Mouse (Mus musculus): Measurements from ENCODE around the gene Cdc42se2. TPM values are rescaled to one million over a fixed set of nuclear protein-coding genes. Genes with fewer than 3 reads are reported as not detected.

Cdc42se2 gene
- total RNA-seq, 1 experiment, result 53.8 TPM

DNA sequence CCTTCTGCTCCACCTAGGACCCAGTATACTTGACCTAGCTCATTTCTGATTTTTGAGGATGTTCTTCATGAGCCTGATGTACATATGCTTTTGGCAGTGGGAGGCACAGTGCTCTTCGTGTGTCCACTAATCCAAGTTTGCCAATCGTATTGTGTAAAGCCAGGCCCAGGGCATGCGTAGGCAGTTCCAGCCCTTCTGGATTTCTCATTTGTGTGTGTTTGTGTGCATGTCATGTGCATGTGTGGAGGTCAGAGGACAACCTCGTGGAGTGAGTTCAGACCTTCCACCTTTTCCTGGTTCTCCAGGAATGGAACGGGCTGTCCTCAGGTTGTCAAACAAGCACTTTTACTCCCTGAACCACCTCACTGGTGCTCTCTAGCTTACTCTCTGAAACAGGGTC lies 22.1 kb upstream of the Cdc42se2 start:
- H3K4me1 ChIP-seq (ENCODE audit: control insufficient read depth in 2 of 2, insufficient read depth in 2 of 2, low read length in 2 of 2, poor library complexity in 1 of 2), result peaks cover 0 to 2% of the 10 kb centered on the region in 2 experiments; a peak in 1 of 4 replicates

DNA sequence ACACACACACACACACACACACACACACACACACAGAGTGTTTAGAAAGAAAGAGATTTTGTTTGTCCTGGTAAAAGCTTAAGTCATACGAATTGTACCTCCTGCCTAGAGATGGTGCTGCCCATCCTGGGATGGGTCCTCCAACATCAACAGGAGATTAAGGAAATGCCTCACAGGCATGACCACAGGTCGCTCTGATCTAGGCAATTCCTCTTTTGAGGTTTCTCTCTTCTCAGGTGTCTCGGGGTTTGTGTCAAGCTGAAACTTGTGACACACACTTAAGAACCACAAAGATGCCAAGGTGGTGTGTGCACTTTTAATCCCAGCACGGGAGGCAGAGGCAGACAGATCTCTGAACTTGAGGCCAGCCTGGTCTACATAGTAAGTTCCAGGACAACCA lies 20.7 kb upstream of the Cdc42se2 start:
- no peak for DNase-seq (ENCODE audit: low read depth, low spot score)
- no peaks in the 10 kb centered on the region for H3K36me3 ChIP-seq (ENCODE audit: control insufficient read depth, insufficient read depth, low read length, poor library complexity, severe bottlenecking)
- no peak overlapping the region for H3K27ac ChIP-seq (ENCODE audit: insufficient read depth, low read depth, low read length, poor library complexity, severe bottlenecking)
- TF ChIP-seq MAFK (IDR thresholded peaks at IDR 0.05; ENCODE audit: insufficient read depth, low read depth, low read length) (no peak), HCFC1 (IDR thresholded peaks at IDR 0.05; ENCODE audit: borderline replicate concordance, insufficient read depth, low read length) (no peak), ZC3H11A (IDR thresholded peaks at IDR 0.05; ENCODE audit: borderline replicate concordance, low read depth, low read length) (no peak), CHD2 (IDR thresholded peaks at IDR 0.05; ENCODE audit: low read depth, low read length) (no peak), ZNF384 (IDR thresholded peaks at IDR 0.05; ENCODE audit: low read depth, low read length) (no peak)
- H3K9ac ChIP-seq (ENCODE audit: insufficient read depth, low read depth, low read length, poor library complexity, severe bottlenecking), result no peak overlapping the region
- H3K4me3 ChIP-seq (ENCODE audit: insufficient read depth in 1 of 2, low read depth in 1 of 2, low read length in 2 of 2, poor library complexity in 1 of 2, severe bottlenecking in 1 of 2), result no peak overlapping the region
- in situ Hi-C loops (cut with MboI; ENCODE audit: low sequenced_read_pairs in 2 of 2, unreplicated experiment in 2 of 2), result no loop called here
- H3K4me1 ChIP-seq (ENCODE audit: control insufficient read depth in 2 of 2, insufficient read depth in 2 of 2, low read length in 2 of 2, poor library complexity in 1 of 2), result peaks cover 0 to 2% of the 10 kb centered on the region in 2 experiments; a peak in 1 of 4 replicates
- no peaks in the 10 kb centered on the region for H3K9me3 ChIP-seq (ENCODE audit: control insufficient read depth, insufficient read depth, low read depth, low read length)

More for the DNA sequence above, 22.1 kb upstream of the Cdc42se2 start:
- no peak overlapping the region for H3K4me3 ChIP-seq (ENCODE audit: insufficient read depth in 1 of 2, low read depth in 1 of 2, low read length in 2 of 2, poor library complexity in 1 of 2, severe bottlenecking in 1 of 2)
- H3K9me3 ChIP-seq (ENCODE audit: control insufficient read depth, insufficient read depth, low read depth, low read length), result no peaks in the 10 kb centered on the region
- H3K36me3 ChIP-seq (ENCODE audit: control insufficient read depth, insufficient read depth, low read length, poor library complexity, severe bottlenecking), result no peaks in the 10 kb centered on the region
- no peak overlapping the region for H3K27ac ChIP-seq (ENCODE audit: insufficient read depth, low read depth, low read length, poor library complexity, severe bottlenecking)
- TF ChIP-seq HCFC1 (IDR thresholded peaks at IDR 0.05; ENCODE audit: borderline replicate concordance, insufficient read depth, low read length), result no peak
- TF ChIP-seq ZC3H11A (IDR thresholded peaks at IDR 0.05; ENCODE audit: borderline replicate concordance, low read depth, low read length), result no peak
- TF ChIP-seq ZNF384 (IDR thresholded peaks at IDR 0.05; ENCODE audit: low read depth, low read length), result no peak
- TF ChIP-seq MAFK (IDR thresholded peaks at IDR 0.05; ENCODE audit: insufficient read depth, low read depth, low read length), result no peak
- no peak for TF ChIP-seq CHD2 (IDR thresholded peaks at IDR 0.05; ENCODE audit: low read depth, low read length)
- in situ Hi-C loops (cut with MboI; ENCODE audit: low sequenced_read_pairs in 2 of 2, unreplicated experiment in 2 of 2), result no loop called here
- no peak for DNase-seq (ENCODE audit: low read depth, low spot score)
- no peak overlapping the region for H3K9ac ChIP-seq (ENCODE audit: insufficient read depth, low read depth, low read length, poor library complexity, severe bottlenecking)

DNA sequence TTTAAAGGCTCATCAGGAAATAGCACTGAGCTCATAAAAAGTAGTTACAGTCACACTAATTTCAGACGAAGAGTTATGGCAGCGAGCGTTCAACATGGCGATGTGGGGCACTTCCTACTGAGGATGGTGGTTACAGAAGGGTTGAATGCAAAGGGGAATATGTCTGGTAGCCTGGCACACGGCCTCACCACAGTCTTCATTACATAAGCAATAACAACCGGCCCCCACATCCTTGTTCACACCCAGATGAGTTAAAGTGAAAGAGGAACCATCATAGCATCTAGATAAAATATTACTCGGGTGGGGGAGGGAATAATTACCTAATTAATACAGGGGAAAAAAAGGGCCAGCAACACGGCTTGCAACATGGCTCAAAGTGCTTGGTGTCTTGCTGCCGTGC lies 20.2 kb upstream of the Cdc42se2 start:
- no peak for TF ChIP-seq CHD2 (IDR thresholded peaks at IDR 0.05; ENCODE audit: low read depth, low read length)
- no peak for TF ChIP-seq HCFC1 (IDR thresholded peaks at IDR 0.05; ENCODE audit: borderline replicate concordance, insufficient read depth, low read length)
- TF ChIP-seq ZC3H11A (IDR thresholded peaks at IDR 0.05; ENCODE audit: borderline replicate concordance, low read depth, low read length), result no peak
- Histone ChIP-seq H3K9me3 (ENCODE audit: control insufficient read depth, insufficient read depth, low read depth, low read length) (no peaks in the 10 kb centered on the region), H3K4me1 (ENCODE audit: control insufficient read depth in 2 of 2, insufficient read depth in 2 of 2, low read length in 2 of 2, poor library complexity in 1 of 2) (peaks cover 0 to 2% of the 10 kb centered on the region in 2 experiments; a peak in 1 of 4 replicates), H3K27ac (ENCODE audit: insufficient read depth, low read depth, low read length, poor library complexity, severe bottlenecking) (no peak overlapping the region), H3K9ac (ENCODE audit: insufficient read depth, low read depth, low read length, poor library complexity, severe bottlenecking) (no peak overlapping the region), H3K36me3 (ENCODE audit: control insufficient read depth, insufficient read depth, low read length, poor library complexity, severe bottlenecking) (no peaks in the 10 kb centered on the region), H3K4me3 (ENCODE audit: insufficient read depth in 1 of 2, low read depth in 1 of 2, low read length in 2 of 2, poor library complexity in 1 of 2, severe bottlenecking in 1 of 2) (no peak overlapping the region)
- in situ Hi-C loops (cut with MboI; ENCODE audit: low sequenced_read_pairs in 2 of 2, unreplicated experiment in 2 of 2), result no loop called here
- no peak for DNase-seq (ENCODE audit: low read depth, low spot score)

GRCm38 (mm10) chr11:54806891-54807290 lies 19.4 kb upstream of the Cdc42se2 start:
- Histone ChIP-seq H3K9ac (ENCODE audit: insufficient read depth, low read depth, low read length, poor library complexity, severe bottlenecking) (no peak overlapping the region), H3K36me3 (ENCODE audit: control insufficient read depth, insufficient read depth, low read length, poor library complexity, severe bottlenecking) (no peaks in the 10 kb centered on the region), H3K4me3 (ENCODE audit: insufficient read depth in 1 of 2, low read depth in 1 of 2, low read length in 2 of 2, poor library complexity in 1 of 2, severe bottlenecking in 1 of 2) (peak overlapping the region in 1 of 2 experiments; percentile 20; a peak in 1 of 4 replicates), H3K9me3 (ENCODE audit: control insufficient read depth, insufficient read depth, low read depth, low read length) (no peaks in the 10 kb centered on the region), H3K27ac (ENCODE audit: insufficient read depth, low read depth, low read length, poor library complexity, severe bottlenecking) (no peak overlapping the region), H3K4me1 (ENCODE audit: control insufficient read depth in 2 of 2, insufficient read depth in 2 of 2, low read length in 2 of 2, poor library complexity in 1 of 2) (peaks cover 0 to 2% of the 10 kb centered on the region in 2 experiments; a peak in 1 of 4 replicates)
- DNase-seq (ENCODE audit: low read depth, low spot score), result no peak
- in situ Hi-C loops (cut with MboI; ENCODE audit: low sequenced_read_pairs in 2 of 2, unreplicated experiment in 2 of 2), result no loop called here
- TF ChIP-seq ZNF384 (IDR thresholded peaks at IDR 0.05; ENCODE audit: low read depth, low read length), result no peak
- TF ChIP-seq MAFK (IDR thresholded peaks at IDR 0.05; ENCODE audit: insufficient read depth, low read depth, low read length), result no peak
- no peak for TF ChIP-seq HCFC1 (IDR thresholded peaks at IDR 0.05; ENCODE audit: borderline replicate concordance, insufficient read depth, low read length)
- TF ChIP-seq CHD2 (IDR thresholded peaks at IDR 0.05; ENCODE audit: low read depth, low read length), result no peak

DNA sequence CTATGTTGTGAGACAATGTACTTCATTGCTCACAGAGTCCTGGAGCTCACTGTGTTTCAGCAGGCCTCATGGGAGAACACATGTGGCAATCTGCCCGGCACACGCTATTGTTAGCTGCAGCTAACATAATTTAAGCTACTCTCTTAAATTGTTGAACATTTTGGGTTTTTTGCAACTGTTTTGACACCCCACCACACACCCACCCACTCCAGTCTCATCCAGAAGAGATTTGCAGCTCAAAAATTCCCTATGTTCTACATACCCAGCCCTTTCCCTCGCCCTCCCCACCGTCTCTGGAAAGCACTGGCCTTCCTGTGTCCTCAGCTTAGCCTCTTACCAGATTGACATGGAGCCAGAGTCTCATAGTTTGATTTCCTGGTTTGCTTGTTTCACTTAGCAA lies 17.7 kb upstream of the Cdc42se2 start:
- no peak for DNase-seq (ENCODE audit: low read depth, low spot score)
- Histone ChIP-seq H3K27ac (ENCODE audit: insufficient read depth, low read depth, low read length, poor library complexity, severe bottlenecking) (no peak overlapping the region), H3K9ac (ENCODE audit: insufficient read depth, low read depth, low read length, poor library complexity, severe bottlenecking) (no peak overlapping the region), H3K4me3 (ENCODE audit: insufficient read depth in 1 of 2, low read depth in 1 of 2, low read length in 2 of 2, poor library complexity in 1 of 2, severe bottlenecking in 1 of 2) (no peak overlapping the region), H3K4me1 (ENCODE audit: control insufficient read depth in 2 of 2, insufficient read depth in 2 of 2, low read length in 2 of 2, poor library complexity in 1 of 2) (peaks cover 0 to 2% of the 10 kb centered on the region in 2 experiments; a peak in 1 of 4 replicates), H3K9me3 (ENCODE audit: control insufficient read depth, insufficient read depth, low read depth, low read length) (no peaks in the 10 kb centered on the region), H3K36me3 (ENCODE audit: control insufficient read depth, insufficient read depth, low read length, poor library complexity, severe bottlenecking) (no peaks in the 10 kb centered on the region)
- in situ Hi-C loops (cut with MboI; ENCODE audit: low sequenced_read_pairs in 2 of 2, unreplicated experiment in 2 of 2), result no loop called here
- no peak for TF ChIP-seq CHD2 (IDR thresholded peaks at IDR 0.05; ENCODE audit: low read depth, low read length)
- no peak for TF ChIP-seq MAFK (IDR thresholded peaks at IDR 0.05; ENCODE audit: insufficient read depth, low read depth, low read length)
- TF ChIP-seq HCFC1 (IDR thresholded peaks at IDR 0.05; ENCODE audit: borderline replicate concordance, insufficient read depth, low read length), result no peak
- TF ChIP-seq ZNF384 (IDR thresholded peaks at IDR 0.05; ENCODE audit: low read depth, low read length), result no peak
- TF ChIP-seq ZC3H11A (IDR thresholded peaks at IDR 0.05; ENCODE audit: borderline replicate concordance, low read depth, low read length), result no peak

Measured in ES-E14 (cell line).